Mouse (Mus musculus) liver, embryonic 11.5 days (tissue): ENCODE data around the gene Tgfbr3l. TPM values are rescaled to one million over a fixed set of nuclear protein-coding genes. Genes with fewer than 3 reads are reported as not detected.
A peak's percentile ranks its signal among the peaks of the same experiment; 100 is the strongest.

Source experiments
- ATAC-seq: fragments of 200-750 bp; cut with Nextera tagmentation; replicated peaks from 2 replicates; pipeline ENCODE4 v1.8.0; 2017; ENCODE audit warnings: moderate number of reproducible peaks, mild to moderate bottlenecking, moderate TSS enrichment, moderate library complexity; ENCODE audit not compliant: low FRiP score
- DNase-seq: peaks from one replicate; pipeline ENCODE4 v3.0.0-alpha.2; 2017; ENCODE audit warnings: low spot score
- H3K27ac ChIP-seq: fragments of 300-500 bp; sonication (generic); 2 replicates; pipeline ENCODE4 v1.5.1; 2014; ENCODE audit warnings: mild to moderate bottlenecking, low read depth, low read length, control low read depth
- H3K27me3 ChIP-seq: fragments of 300-500 bp; sonication (generic); replicated peaks from 2 replicates; pipeline ENCODE4 v1.6.1; 2014; ENCODE audit warnings: low read length, mixed read lengths; ENCODE audit not compliant: control insufficient read depth, insufficient read depth
- H3K36me3 ChIP-seq: fragments of 300-500 bp; sonication (generic); 2 replicates; pipeline ENCODE4 v1.6.1; 2014; ENCODE audit warnings: mild to moderate bottlenecking, low read length, moderate library complexity, mixed read lengths; ENCODE audit not compliant: control insufficient read depth, insufficient read depth
- H3K4me1 ChIP-seq: fragments of 300-500 bp; sonication (generic); replicated peaks from 2 replicates; pipeline ENCODE4 v1.6.1; 2014; ENCODE audit warnings: low read length, mixed read lengths; ENCODE audit not compliant: control insufficient read depth, insufficient read depth
- H3K4me2 ChIP-seq: fragments of 300-500 bp; sonication (generic); 2 replicates; pipeline ENCODE4 v1.6.1; 2014; ENCODE audit warnings: mild to moderate bottlenecking, control low read depth, moderate library complexity
- H3K4me3 ChIP-seq: fragments of 300-500 bp; sonication (generic); 2 replicates; pipeline ENCODE4 v1.5.1; 2014; ENCODE audit warnings: low read depth, low read length, control low read depth
- H3K9ac ChIP-seq: fragments of 300-500 bp; sonication (generic); 2 replicates; pipeline ENCODE4 v1.6.1; 2014; ENCODE audit warnings: low read depth, low read length, control low read depth
- H3K9me3 ChIP-seq: fragments of 300-500 bp; sonication (generic); 2 replicates; pipeline ENCODE4 v1.6.1; 2016; ENCODE audit warnings: low read length, inconsistent platforms, mixed read lengths; ENCODE audit not compliant: control insufficient read depth
- WGBS: fragments of 180-500 bp; shearing (Covaris S2); extraction: QIAGEN DNeasy Blood & Tissue Kit; methylation state at CpG from one replicate; pipeline ENCODE4 v1.1.7; 2014; 5-methylcytosine and 5-hydroxymethylcytosine counted together
- polyA plus RNA-seq: library from polyadenylated mRNA; unstranded; fragments of >200 nt; fragmentation: Nextera tagmentation; extraction: Ambion mirVana; gene quantifications from 2 replicates; pipeline ENCODE4 v1.2.1, GENCODE M21; 2014

The Tgfbr3l gene
- polyA plus RNA-seq, 1 experiment from 2014 or later = 1.7 TPM

DNA sequence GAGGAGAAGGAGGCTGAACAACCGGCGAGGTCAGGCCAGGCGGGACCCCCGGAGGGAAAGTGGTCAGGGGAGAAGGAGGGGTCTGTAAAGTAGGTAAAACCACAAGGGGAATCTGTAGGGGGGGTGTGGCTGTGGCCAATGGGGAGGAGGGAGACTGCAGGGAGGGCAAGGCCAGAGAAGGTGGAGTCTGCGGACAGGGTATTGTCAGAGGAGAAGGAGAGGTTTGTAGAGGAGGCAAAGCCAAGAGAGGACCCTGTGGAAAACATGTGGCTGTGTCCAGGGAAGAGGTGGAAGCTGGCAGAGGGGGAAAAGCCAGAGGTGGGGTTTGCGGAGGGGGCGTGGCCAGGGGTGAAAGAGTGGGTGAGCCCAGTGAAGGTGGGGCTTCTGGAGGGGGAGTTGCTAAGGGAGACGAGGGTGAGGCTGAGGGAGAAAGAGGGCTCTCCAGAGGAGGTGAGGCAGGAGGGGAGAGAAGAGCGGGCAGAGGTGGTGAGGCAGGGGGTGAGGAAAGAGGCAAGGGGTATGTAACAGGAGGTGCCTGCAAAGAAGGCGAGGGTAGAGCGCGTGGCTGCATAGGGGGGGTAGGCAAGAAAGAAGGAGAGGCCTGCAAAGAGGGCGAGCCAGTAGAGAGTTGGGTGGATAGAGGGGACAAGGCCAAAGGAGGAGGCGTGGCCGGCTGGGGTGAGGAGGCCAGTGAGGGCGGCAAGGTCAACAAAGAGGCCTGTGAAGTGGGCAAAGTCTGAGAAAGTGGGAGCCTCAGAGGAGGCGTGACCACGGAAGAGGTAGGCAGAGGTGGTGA lies 34.6 kb upstream of the Tgfbr3l start:
- Histone ChIP-seq H3K36me3 (no peaks in the 10 kb centered on the region), H3K4me1 (peaks cover 21% of the 10 kb centered on the region), H3K27ac (peak overlapping the region; percentile 28; the same call in 1 of the 2 replicates), H3K27me3 (peaks cover 51% of the 10 kb centered on the region), H3K4me2 (peak overlapping the region; percentile 83), H3K9me3 (no peaks in the 10 kb centered on the region), H3K4me3 (peak overlapping the region; percentile 46), H3K9ac (peak overlapping the region; percentile 43)
- DNase-seq (peak; percentile 63), ATAC-seq (peak; percentile 62)
- WGBS = 2% methylated on average over 18 of the region's 18 CpGs

- H3K4me3 ChIP-seq = peak overlapping the region; percentile 46
- DNase-seq = peak; percentile 54
- H3K4me1 ChIP-seq = peaks cover 21% of the 10 kb centered on the region
- WGBS = 4% methylated on average over 33 of the region's 33 CpGs
- peaks cover 54% of the 10 kb centered on the region for H3K27me3 ChIP-seq
- H3K36me3 ChIP-seq = no peaks in the 10 kb centered on the region
- H3K27ac ChIP-seq = peak overlapping the region; percentile 28; the same call in 1 of the 2 replicates
- peak overlapping the region; percentile 83 for H3K4me2 ChIP-seq
- peak; percentile 78 for ATAC-seq
- H3K9me3 ChIP-seq = no peaks in the 10 kb centered on the region
- peak overlapping the region; percentile 39 for H3K9ac ChIP-seq
Measured at GRCm38 (mm10) chr8:4214006-4214980, 33.7 kb upstream of the Tgfbr3l start.

- no peak overlapping the region for H3K9ac ChIP-seq
- no peaks in the 10 kb centered on the region for H3K9me3 ChIP-seq
- no peaks in the 10 kb centered on the region for H3K36me3 ChIP-seq
- ATAC-seq = no peak
- peaks cover 21% of the 10 kb centered on the region for H3K4me1 ChIP-seq
- WGBS = 13% methylated on average over 18 of the region's 18 CpGs
- peak overlapping the region; percentile 74 for H3K4me2 ChIP-seq
- peaks cover 58% of the 10 kb centered on the region for H3K27me3 ChIP-seq
- H3K27ac ChIP-seq = no peak overlapping the region
- H3K4me3 ChIP-seq = peak overlapping the region; percentile 40
- no peak for DNase-seq
Measured at GRCm38 (mm10) chr8:4216296-4216695, 31.7 kb upstream of the Tgfbr3l start.

DNA sequence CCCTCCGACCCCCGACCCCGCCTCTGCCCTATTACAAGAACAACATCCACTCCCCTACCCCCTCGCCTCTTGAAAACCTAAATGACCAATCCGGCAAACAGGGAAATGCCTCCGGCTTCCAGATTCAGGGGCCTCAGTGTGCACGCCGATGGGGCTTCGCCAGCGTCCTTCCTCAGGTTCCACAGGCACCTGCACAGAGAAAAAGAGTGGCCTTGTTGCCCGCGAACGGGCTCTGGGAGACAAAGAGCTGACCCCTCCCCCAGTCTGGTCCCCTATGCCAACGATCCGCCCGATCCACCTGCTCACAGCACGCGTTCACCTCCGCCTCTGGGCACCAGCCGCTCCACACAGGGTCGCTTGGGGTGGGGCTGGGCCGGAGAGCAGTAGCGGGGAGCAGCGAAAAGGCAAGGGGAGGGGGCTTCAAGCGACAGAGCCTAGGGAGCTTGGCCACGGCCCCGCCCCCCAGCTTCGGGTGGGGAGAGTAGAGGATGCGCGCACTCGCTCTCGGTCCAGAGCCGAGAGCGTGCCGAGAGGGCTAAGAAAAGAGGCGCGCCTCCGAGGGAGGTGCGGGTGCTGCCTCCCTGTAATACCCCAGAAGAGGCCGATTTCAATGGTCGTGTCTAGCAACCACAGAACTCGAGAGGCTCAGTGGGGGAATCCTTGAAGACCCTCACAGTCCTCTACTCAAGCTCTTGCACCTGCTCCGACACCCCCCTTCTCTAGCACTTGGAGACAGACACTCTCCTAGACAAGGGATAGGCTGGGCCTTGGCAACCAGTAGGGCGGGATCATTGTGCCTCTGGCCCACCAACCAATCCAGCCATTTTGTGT lies 31.0 kb upstream of the Tgfbr3l start, which contains the start of gene Prr36:
Prr36 (minus strand) TSS at position 669 of the 831 bp plus-strand sequence.
- no peak within 1 kb of the TSS; the same call in 1 of the 2 replicates for H3K9ac ChIP-seq
- H3K36me3 ChIP-seq = no peaks in the 10 kb centered on the region
- H3K27me3 ChIP-seq = peaks cover 58% of the 10 kb centered on the region

GRCm38 (mm10) chr8:4219617-4220016 lies 28.4 kb upstream of the Tgfbr3l start:
- 81% methylated on average over 3 of the region's 3 CpGs for WGBS
- Histone ChIP-seq H3K4me1 (peaks cover 6% of the 10 kb centered on the region; the same call in 1 of the 2 replicates), H3K36me3 (no peaks in the 10 kb centered on the region), H3K9me3 (no peaks in the 10 kb centered on the region), H3K4me3 (no peak overlapping the region), H3K27ac (no peak overlapping the region), H3K27me3 (peaks cover 54% of the 10 kb centered on the region), H3K9ac (no peak overlapping the region), H3K4me2 (no peak overlapping the region)
- DNase-seq = no peak
- ATAC-seq = no peak

More for the DNA sequence above, 31.0 kb upstream of the Tgfbr3l start, which contains the start of gene Prr36:
- no peak for ATAC-seq
- WGBS = 3% methylated on average over 44 of the region's 44 CpGs
- Histone ChIP-seq H3K4me1 (peaks cover 21% of the 10 kb centered on the region), H3K9me3 (no peaks in the 10 kb centered on the region), H3K4me2 (peak within 1 kb of the TSS; percentile 74), H3K27ac (no peak within 1 kb of the TSS), H3K4me3 (peak within 1 kb of the TSS; percentile 40)
- DNase-seq = peak; percentile 60

- Histone ChIP-seq H3K4me2 (no peak overlapping the region), H3K27ac (no peak overlapping the region), H3K4me1 (peaks cover 5% of the 10 kb centered on the region; the same call in 1 of the 2 replicates), H3K27me3 (peaks cover 47% of the 10 kb centered on the region), H3K4me3 (no peak overlapping the region), H3K36me3 (no peaks in the 10 kb centered on the region), H3K9ac (no peak overlapping the region), H3K9me3 (no peaks in the 10 kb centered on the region)
- no peak for DNase-seq
- ATAC-seq = no peak
Measured at GRCm38 (mm10) chr8:4222059-4222458, 26.0 kb upstream of the Tgfbr3l start.

GRCm38 (mm10) chr8:4226323-4226722 lies 21.7 kb upstream of the Tgfbr3l start:
- peaks cover 40% of the 10 kb centered on the region for H3K27me3 ChIP-seq

More at GRCm38 (mm10) chr8:4226323-4226722, 21.7 kb upstream of the Tgfbr3l start:
- DNase-seq (no peak), ATAC-seq (peak; percentile 19; the same call in 1 of the 2 replicates)
- Histone ChIP-seq H3K4me2 (peak overlapping the region; percentile 54), H3K9me3 (no peaks in the 10 kb centered on the region), H3K4me3 (peak overlapping the region; percentile 28), H3K36me3 (no peaks in the 10 kb centered on the region), H3K9ac (no peak overlapping the region), H3K27ac (no peak overlapping the region), H3K4me1 (peaks cover 5% of the 10 kb centered on the region; the same call in 1 of the 2 replicates)
- WGBS = 23% methylated on average over 4 of the region's 4 CpGs
